Mouse (Mus musculus) B cell, adult 62 days (primary cell): ENCODE data around the gene Zswim9. TPM values are rescaled to one million over a fixed set of nuclear protein-coding genes. Genes with fewer than 3 reads are reported as not detected.

Source experiments
- total RNA-seq: library from RNA; stranded (reverse); gene quantifications from 4 replicates; pipeline ENCODE4 v1.2.4, GENCODE M21; 2023

The Zswim9 gene
- 5.3 to 7.2 TPM (median 5.9 TPM) in 4 replicates for total RNA-seq

GRCm38 (mm10) chr7:13278308-13278891 lies at the start of gene Zswim9:
TSS of gene Zswim9 (minus strand) at chr7:13278721.

DNA sequence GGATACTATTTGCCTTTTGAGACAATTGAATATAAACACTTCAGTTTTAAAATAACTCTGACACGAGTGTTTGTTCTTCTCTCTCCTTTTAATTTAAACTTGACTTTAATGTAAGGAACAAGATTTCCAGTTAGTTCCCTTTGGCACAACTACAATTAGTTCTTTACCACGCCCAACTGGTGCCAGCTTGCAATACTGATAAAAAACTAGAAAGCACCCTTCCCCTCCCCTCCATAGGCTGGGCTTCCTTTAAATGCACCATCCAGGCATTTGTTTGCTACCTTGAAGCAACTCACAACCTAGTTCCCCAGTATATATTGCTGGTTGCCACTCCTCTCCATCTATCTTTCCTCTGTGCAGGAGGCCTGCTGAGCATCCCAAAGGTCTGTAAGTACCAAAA lies 45.8 kb upstream of the Zswim9 start, which contains the start of gene Pla2g4c:
TSS of gene Pla2g4c (plus strand) at position 340 of the 400 bp plus-strand sequence.

GRCm38 (mm10) chr7:13277081-13277480 lies 1.4 kb downstream of the Zswim9 start, which contains the start of gene Lig1:
TSS of gene Lig1 (plus strand) at chr7:13277283.

DNA sequence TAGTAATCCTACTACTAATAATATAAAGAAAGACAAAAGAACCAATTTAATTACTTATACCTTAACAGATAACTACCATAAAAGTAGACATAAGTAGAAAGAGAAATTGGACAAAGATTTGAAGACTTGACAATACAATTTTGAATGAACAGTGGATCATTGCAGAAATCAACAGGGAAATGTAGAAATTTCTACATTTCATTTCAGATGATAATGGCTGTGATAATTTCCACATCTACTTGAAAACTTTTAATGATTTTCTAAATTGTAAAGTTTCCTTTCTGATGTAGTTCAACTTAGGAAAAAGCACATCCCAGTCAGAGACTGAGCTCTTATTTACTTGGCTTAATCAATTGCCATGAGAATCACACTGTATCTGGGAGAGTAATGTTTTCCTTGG lies 65.8 kb downstream of the Zswim9 start, which contains the start of gene Vmn1r89:
TSS of gene Vmn1r89 (plus strand) at position 301 of the 400 bp plus-strand sequence.

Other genes with a start within 250 kb of the Zswim9 start
- gene Chmp2a, start 243.9 kb downstream of the Zswim9 start, total RNA-seq, result 88.1 to 101 TPM (median 92.6 TPM) in 4 replicates
- 76.5 to 89.6 TPM (median 83.2 TPM) in 4 replicates for gene Ube2m, start 240.4 kb downstream of the Zswim9 start, total RNA-seq
- gene Mzf1, start 224.0 kb downstream of the Zswim9 start, total RNA-seq, result 0.45 to 0.75 TPM (median 0.56 TPM) in 4 replicates
- not detected in 4 replicates for gene Vmn1r85, start 183.5 kb downstream of the Zswim9 start, total RNA-seq
- not detected in 4 replicates for gene Vmn1r86, start 158.8 kb downstream of the Zswim9 start, total RNA-seq
- gene Vmn1r87, start 138.6 kb downstream of the Zswim9 start, total RNA-seq, result not detected in 4 replicates
- 0.17 to 0.28 TPM (median 0.21 TPM) in 3 of 4 replicates, not detected in the other for gene Vmn1r88, start 119.2 kb downstream of the Zswim9 start, total RNA-seq
- not detected in 4 replicates for gene Vmn1r89, start 65.7 kb downstream of the Zswim9 start, total RNA-seq
- gene Lig1, start 1.4 kb downstream of the Zswim9 start, total RNA-seq, result 27.4 to 31.7 TPM (median 31.1 TPM) in 4 replicates
- 0.23 to 0.69 TPM (median 0.41 TPM) in 3 of 4 replicates, not detected in the other for gene Pla2g4c, start 45.9 kb upstream of the Zswim9 start, total RNA-seq
- gene Cabp5, start 119.4 kb upstream of the Zswim9 start, total RNA-seq, result not detected in 4 replicates
- gene Bsph1, start 172.1 kb upstream of the Zswim9 start, total RNA-seq, result not detected in 4 replicates